In genomic region chr16:30063121-30063881, GRCm38 (mm10) we compare ENCODE assay signal across 7 mouse cellular contexts. TPM values are rescaled to one million over a fixed set of nuclear protein-coding genes. Genes with fewer than 3 reads are reported as not detected.
DNase-seq lines count a peak whose midpoint lies in the region; ATAC-seq and TF ChIP-seq lines count a peak whose summit lies in the region.

No protein-coding gene starts in this region.

- peak overlapping the region; percentile 56 for H3K9ac ChIP-seq in forebrain, embryonic 15.5 days (replicated peaks)

- peak; percentile 35 for ATAC-seq in forebrain, embryonic 15.5 days (replicated peaks)

- peak overlapping the region; percentile 58 for H3K4me3 ChIP-seq in bone marrow macrophage, adult 2 months (ENCODE audit: insufficient read depth, low read length)
- peak overlapping the region; percentile 66 for H3K4me3 ChIP-seq in forebrain, embryonic 15.5 days
- peak overlapping the region; percentile 77 for H3K4me3 ChIP-seq in hindbrain, embryonic 10.5 days
- H3K4me3 ChIP-seq in left cerebral cortex, adult 2 months, result peak overlapping the region; percentile 79
- peak overlapping the region; percentile 67 for H3K4me3 ChIP-seq in midbrain, embryonic 10.5 days

- under 1% methylated on average over 73 of the region's 82 CpGs for WGBS in forebrain, embryonic 15.5 days
- under 1% methylated on average over 80 of the region's 82 CpGs for WGBS in hindbrain, embryonic 10.5 days
- WGBS in midbrain, embryonic 10.5 days, result under 1% methylated on average over 69 of the region's 82 CpGs

- H3K9me3 ChIP-seq in forebrain, embryonic 15.5 days, result no peaks in the 10 kb centered on the region
- H3K9me3 ChIP-seq in hindbrain, embryonic 10.5 days, result no peaks in the 10 kb centered on the region
- H3K9me3 ChIP-seq in midbrain, embryonic 10.5 days (replicated peaks), result no peaks in the 10 kb centered on the region

- peaks cover 23% of the 10 kb centered on the region for H3K27me3 ChIP-seq in forebrain, embryonic 15.5 days
- H3K27me3 ChIP-seq in hindbrain, embryonic 10.5 days (ENCODE audit: insufficient read depth, poor library complexity, severe bottlenecking), result peaks cover 57% of the 10 kb centered on the region
- H3K27me3 ChIP-seq in midbrain, embryonic 10.5 days (ENCODE audit: low read depth, poor library complexity, severe bottlenecking), result peaks cover 57% of the 10 kb centered on the region

- peaks cover 13% of the 10 kb centered on the region for H3K4me1 ChIP-seq in bone marrow macrophage, adult 2 months (ENCODE audit: control insufficient read depth, insufficient read depth, low read length)
- H3K4me1 ChIP-seq in forebrain, embryonic 15.5 days, result peaks cover 66% of the 10 kb centered on the region
- H3K4me1 ChIP-seq in hindbrain, embryonic 10.5 days (replicated peaks), result peaks cover 84% of the 10 kb centered on the region
- H3K4me1 ChIP-seq in midbrain, embryonic 10.5 days, result peaks cover 90% of the 10 kb centered on the region

- intact Hi-C loops in left cerebral cortex, adult 2 months (cut with DNase I), result loop anchor here (1.0 to 10.0 kb wide), 3 partner anchors 38 to 408 kb away; no protein-coding TSS in a partner anchor

- peak overlapping the region; percentile 99 for H3K4me2 ChIP-seq in forebrain, embryonic 15.5 days (replicated peaks)

- H3K27ac ChIP-seq in bone marrow macrophage, adult 2 months (ENCODE audit: insufficient read depth, low read depth, low read length), result no peak overlapping the region
- peak overlapping the region; percentile 75 for H3K27ac ChIP-seq in forebrain, embryonic 15.5 days (replicated peaks)
- H3K27ac ChIP-seq in hindbrain, embryonic 10.5 days, result peak overlapping the region; percentile 97
- peak overlapping the region; percentile 96 for H3K27ac ChIP-seq in left cerebral cortex, adult 2 months
- peak overlapping the region; percentile 98 for H3K27ac ChIP-seq in midbrain, embryonic 10.5 days (replicated peaks)

- no peak for TF ChIP-seq POLR2A in bone marrow macrophage, adult 2 months (IDR thresholded peaks at IDR 0.05; ENCODE audit: borderline replicate concordance, low read depth, low read length)

- no peaks in the 10 kb centered on the region for H3K36me3 ChIP-seq in forebrain, embryonic 15.5 days
- H3K36me3 ChIP-seq in hindbrain, embryonic 10.5 days, result 0 out of 2 replicates have a peak, but pooled peaks cover 6% of the 10 kb centered on the region
- H3K36me3 ChIP-seq in midbrain, embryonic 10.5 days, result peaks cover 4% of the 10 kb centered on the region; the same call in 1 of the 2 replicates

- peak; percentile 81 for DNase-seq in Muller cell, postnatal 12 days (ENCODE audit: inconsistent ontology term)
- DNase-seq in hindbrain, embryonic 10.5 days (ENCODE audit: low spot score), result peak; percentile 83
- DNase-seq in left cerebral cortex, adult 2 months (ENCODE audit: extremely low spot score in 1 of 2, low spot score in 2 of 2), result peak; percentile 48 to 59
- DNase-seq in midbrain, embryonic 10.5 days (ENCODE audit: low spot score), result peak; percentile 87
- peak; percentile 36 to 74 for DNase-seq in spleen, postnatal 4 days (ENCODE audit: low spot score in 2 of 2)

- no peak for TF ChIP-seq CTCF in bone marrow macrophage, adult 2 months (IDR thresholded peaks at IDR 0.05; ENCODE audit: low read depth, low read length)
- TF ChIP-seq CTCF in left cerebral cortex, adult 2 months (IDR thresholded peaks at IDR 0.05), result no peak

RNA-seq across cellular contexts. Expression of gene Hes1, which starts 0.9 kb away (rescaled TPM):
- polyA plus RNA-seq in bone marrow macrophage, adult 2 months (2012; ENCODE audit: insufficient read depth, insufficient read length, missing spikeins), result not detected in 2 replicates
- 16.4 and 18.8 TPM in 2 replicates for polyA plus RNA-seq in forebrain, embryonic 15.5 days (2015; fragmentation: Nextera tagmentation; extraction: Ambion mirVana)
- polyA plus RNA-seq in hindbrain, embryonic 10.5 days (2016; fragmentation: Nextera tagmentation; extraction: Ambion mirVana), result 31.2 and 31.9 TPM in 2 replicates
- 10 to 100 TPM; 20.2 to 21.8 TPM for total RNA-seq in left cerebral cortex, adult 2 months (2021)
- 32.2 and 42.5 TPM in 2 replicates for polyA plus RNA-seq in midbrain, embryonic 10.5 days (2016; fragmentation: Nextera tagmentation; extraction: Ambion mirVana)

Comparison
In these comparisons a context has a peak if more than half of its experiments do, and no peak if none do; other contexts are left out.
1. RNA of gene Hes1, which starts 0.9 kb away (polyA plus RNA-seq): 32.2 to 42.5 TPM in midbrain, embryonic 10.5 days, 31.2 to 31.9 TPM in hindbrain, embryonic 10.5 days and 16.4 to 18.8 TPM in forebrain, embryonic 15.5 days; not detected in bone marrow macrophage, adult 2 months; every median in the first group is over 10 times any median in the second.
2. Peak in every context shown above with its lines, with median percentiles within 50 percentile points of each other: DNase-seq and H3K4me3 ChIP-seq.